Mouse (Mus musculus) ovary, postnatal 36 days (tissue): ENCODE measurements at regions not wholly inside any gene's neighbourhood (a gene's known extent, or its start where the extent isn't known, plus 50 kb on each side); places are given as distances from the start of the nearest gene placed in this dataset.
A peak's percentile ranks its signal among the peaks of the same experiment; 100 is the strongest.
"Not testable (repeated sequence)": the region's sequence is repeated elsewhere in the genome, so short reads cannot be mapped to it uniquely, and the experiment has no call there.

Source experiments
- DNase-seq: peaks from one replicate; pipeline ENCODE4 v3.0.0; 2022; ENCODE audit warnings: low spot score, mixed read lengths

DNA sequence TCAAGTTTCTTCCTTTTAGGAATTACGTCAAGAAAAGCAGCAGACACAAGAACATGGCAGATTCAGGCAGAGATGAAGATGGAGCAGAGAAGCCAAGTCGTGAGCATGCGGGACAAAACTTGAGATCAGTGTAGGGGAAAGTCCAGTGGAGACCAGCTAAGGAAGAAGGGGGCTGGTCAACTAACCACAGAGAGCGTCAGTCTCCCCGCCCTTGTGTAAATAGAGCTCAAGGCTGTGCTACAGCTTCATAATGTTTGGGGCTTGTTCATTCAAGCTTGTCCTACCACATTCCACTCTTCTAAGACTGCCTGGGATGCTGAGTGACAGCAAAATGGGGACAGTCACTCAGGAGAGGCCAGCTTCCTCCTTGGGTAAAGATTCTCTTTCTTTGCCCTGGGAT lies 274.1 kb upstream of the Jarid2 start:
- no peak for DNase-seq

DNA sequence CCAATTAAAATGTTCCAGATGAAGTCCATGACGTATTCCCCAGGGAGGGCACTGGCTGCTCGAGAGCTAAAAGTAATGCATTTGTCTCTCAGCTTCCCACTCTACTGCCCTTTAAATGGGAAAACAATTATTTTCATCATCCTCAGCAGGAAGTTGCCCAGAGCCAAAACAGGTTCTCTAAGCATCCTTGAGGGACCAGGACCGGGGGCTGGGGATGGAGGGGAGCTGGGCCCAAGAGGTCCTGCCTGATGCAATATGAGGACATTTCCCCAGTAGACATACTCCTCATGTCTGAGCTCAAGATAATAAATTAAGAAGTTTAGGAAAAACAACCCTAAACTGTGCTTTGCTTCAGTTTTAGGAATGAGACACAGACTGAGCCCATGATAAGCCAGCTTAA lies 270.5 kb upstream of the Jarid2 start:
- DNase-seq = no peak

DNA sequence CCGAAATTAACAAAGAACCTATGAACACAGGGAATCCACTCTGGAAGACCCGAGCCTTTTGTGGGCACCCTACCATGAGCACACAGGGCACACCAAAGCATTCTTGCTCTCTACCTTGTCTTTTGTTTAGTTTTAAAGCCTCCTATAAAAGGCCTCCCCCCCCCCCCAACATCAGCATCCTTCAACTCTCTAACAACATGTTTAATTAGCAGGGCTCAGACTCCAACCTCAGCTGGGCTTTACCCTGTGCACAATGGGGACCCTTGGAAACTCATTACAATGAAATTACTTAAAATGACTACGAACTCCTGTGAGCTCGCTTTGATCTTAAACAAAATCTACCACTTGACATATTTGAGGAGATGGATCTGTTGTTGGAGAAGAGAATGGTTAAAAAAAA lies 270.1 kb upstream of the Jarid2 start:
- no peak for DNase-seq

DNA sequence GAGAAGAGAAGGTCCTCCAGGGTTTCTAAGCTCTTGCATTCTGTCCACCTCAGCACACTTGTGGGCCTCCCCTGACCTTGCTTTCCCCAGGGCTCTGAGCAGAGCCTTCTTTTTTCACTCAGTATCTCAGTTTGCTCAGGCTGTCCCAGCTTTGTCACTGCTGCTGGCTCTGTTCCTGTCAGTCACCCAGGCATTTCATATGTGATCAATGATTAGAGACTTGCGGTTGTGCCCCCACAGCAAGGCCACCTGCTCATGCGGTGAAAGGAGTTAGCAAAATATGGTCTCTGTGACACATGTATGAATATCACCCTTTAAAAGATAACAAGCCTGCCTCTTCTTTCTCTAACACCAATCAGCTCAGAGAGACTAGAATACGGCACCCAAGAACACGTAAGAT lies 265.6 kb upstream of the Jarid2 start:
- no peak for DNase-seq

DNA sequence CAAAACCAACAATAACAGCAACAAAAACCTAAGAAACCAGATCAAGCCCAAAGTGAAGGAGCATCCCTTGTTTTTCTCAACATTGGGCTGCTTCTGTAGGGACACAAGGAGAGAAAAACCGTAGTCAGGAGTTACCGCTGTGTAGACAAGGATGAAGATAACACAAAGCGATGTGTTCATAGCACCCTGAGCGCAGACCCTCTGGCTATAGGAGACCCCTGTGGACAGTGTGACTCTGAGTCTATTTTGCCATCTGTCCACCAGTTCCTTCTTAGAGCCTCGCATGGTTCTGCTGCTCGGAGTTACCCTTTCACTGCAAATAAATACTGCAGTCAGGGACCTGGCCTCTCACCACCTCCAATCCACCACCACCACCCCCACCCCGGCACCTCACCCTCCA lies 263.7 kb upstream of the Jarid2 start:
- DNase-seq = no peak

DNA sequence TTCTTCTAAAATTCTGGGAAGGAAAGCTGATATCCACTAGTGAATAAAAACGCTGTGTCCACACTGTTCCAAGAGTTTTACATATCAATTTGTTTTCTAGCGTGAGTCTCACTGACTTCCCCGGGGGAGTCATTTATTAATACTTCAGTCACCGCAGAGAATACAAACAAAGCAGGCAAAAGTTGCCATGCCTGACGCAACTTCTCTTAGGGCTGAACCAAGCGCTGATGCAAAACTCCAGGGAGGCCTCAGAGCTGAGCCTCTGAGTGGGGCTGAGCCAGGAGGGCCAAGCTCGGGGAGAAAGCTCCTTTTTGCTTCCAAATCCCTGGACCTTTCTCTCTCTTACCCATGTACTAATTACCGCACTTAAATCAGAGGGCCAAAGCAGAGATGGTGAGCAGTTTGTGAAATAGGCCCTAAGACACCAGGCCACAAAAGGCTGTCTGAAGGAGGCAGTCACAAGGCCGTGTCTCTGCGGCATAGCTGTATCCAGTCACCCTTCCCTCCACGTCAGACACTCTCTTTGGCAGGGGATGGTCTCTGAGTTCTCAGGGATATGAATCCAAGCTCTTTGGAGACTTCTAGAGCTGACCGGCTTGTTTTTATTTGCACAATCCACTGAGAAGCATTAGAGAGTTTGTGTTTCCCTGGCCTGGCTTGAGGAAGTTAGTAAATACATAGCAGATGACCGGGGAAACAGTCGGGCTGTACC lies 260.2 kb upstream of the Jarid2 start:
- peak; percentile 15 for DNase-seq

DNA sequence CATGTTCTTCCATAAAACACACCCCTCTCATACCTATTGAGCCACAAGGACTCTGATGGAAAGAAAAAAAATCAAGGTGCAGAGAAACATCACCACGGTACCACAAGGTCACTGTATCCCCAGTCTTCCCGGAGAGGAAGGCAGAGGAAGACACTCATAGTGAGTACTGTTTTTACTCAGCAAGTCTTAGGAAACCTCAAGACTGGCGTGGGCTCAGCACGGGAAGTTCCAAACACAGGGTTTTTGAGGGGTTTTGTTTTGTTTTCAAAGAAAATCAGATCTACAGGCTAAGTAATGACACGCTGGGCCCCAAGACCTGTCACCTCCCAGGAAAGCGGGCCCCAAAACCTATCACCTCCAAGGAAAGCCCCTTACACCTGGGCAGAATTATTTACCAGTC lies 259.6 kb upstream of the Jarid2 start:
- no peak for DNase-seq

DNA sequence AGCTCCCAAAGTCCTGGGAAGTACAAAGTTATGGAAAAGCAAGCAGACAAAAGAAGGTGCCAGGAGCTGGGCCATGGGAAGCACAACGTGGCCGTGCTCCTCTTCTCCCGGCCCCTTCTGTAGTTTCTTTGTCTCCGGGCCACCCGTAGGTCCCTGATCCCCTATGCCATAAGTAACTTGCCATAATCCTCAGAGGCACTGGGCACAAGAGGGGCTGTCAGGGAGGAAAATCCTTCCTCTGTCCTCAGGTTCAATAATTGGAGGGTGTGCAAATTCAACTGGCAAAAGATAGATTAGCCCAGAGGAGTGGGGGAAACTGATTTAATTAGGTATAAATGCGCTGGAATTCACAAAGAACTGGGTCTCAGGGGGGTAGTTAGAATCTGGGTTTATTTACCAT lies 256.1 kb upstream of the Jarid2 start:
- no peak for DNase-seq

DNA sequence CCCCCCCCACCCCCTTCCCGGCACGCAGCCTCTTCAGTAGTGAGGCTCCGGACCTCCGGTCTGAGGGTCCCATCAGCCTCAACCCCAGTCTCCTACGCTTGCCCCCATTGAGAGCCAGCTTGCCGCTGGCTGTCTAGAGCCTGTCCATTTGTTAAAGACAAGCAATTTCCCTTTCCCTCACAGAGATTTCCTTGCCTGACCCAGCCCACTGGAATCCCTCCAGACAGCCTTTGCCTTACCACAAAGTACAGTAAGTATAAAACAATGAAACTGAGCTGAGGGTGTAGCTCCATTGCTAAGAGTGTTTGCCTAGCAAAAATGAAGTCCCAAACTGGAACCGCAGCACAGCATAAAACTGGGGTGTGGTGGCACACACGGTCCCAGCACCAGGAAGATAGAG lies 252.4 kb upstream of the Jarid2 start:
- DNase-seq = peak; percentile 23

DNA sequence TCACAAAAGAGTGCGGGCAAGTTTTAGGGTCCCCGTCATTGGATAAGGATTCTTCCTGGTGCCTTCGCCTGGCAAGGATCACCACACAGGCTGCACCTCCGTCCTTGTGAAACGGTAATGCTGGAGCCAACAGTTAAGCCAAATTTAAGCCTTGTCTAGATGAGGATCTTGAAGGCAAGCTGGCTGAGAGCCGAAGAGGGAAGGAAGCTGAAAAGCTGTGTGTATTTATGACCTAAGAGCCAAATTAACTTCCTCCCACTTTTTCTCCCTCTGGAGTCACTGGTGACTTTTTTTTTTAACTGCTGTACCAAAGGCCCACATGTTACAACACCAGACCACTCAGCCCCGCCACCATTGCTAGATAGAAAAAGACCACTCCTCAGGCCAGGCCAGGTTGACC lies 249.1 kb upstream of the Jarid2 start:
- DNase-seq = no peak

DNA sequence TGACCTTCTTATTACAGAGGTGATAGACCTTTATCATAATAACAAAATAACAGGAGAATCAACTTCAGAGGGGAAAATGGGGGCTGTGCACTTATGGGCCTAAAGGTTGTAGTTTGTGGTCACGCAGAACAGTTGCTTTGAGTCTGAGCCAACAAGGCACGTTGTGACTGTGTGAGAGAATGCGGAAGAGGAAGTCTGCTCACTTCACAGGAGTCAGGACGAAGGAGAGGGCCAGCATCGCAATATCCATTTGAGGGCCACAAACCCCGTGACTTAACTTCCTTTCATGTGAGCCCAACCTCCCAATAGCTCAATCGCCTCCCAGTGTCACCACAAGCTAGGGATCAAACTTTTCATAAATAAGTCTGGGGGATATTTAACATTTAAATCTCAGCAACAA lies 246.6 kb upstream of the Jarid2 start:
- DNase-seq = no peak

DNA sequence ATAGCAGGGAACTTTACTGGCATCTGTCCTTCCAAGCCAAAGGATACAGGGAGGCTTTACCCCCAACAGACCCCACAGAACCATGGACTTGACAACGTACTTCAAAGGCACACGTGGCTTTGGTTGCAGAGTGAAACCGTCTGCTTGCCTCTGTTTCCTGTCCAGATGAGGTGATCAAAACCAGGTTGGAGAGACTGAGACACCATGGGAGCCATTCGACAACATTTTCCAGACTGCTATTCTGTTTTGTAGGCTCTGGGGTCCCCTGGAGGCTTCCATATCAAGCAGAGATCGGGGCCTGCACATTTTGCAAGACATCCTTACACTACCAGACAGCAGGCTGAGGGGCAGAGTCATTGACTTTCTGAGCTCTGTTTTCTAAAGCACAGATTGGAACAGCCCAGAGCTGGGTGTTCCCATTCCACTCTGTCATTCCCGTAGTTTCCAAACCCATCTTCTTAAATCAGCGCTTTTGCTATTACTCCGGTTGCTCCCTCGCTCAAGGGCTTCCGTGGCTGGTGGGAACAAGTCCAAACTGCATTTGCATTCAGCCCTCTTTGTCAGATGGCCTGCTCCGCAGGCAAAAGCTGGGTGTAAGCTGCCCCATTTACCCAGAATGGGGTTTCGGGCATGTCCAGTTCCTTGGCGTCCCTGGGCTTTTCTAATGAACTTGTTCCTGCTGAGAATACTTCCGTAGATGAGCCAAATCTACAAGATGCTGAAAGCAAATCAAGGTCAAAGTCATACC lies 244.5 kb upstream of the Jarid2 start:
- DNase-seq = no peak

DNA sequence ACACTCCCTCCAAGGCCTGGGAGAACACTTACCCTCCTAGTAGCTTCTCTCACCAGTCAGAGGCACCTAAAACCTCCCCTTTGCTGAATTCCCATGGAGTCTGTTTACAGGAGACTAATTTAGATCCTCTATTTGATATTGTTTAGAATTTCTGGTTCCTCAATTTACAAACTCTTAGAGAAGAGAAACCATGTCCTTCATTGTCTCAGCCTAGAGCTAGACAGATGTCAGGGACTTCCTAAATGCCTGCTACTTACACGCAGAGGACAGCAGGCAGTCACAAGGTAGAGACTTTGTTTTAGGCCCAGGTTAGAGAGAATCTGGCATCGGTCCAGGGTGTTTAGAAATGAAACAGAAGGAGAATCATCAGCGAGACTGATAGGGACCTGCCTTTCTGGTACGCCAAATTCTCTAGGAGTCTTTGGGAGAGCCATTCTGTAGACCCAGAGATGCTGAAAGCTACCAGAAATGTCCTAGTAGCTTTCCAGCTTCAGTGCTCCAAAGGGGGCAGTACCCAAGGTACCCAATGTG lies 238.3 kb upstream of the Jarid2 start:
- no peak for DNase-seq

DNA sequence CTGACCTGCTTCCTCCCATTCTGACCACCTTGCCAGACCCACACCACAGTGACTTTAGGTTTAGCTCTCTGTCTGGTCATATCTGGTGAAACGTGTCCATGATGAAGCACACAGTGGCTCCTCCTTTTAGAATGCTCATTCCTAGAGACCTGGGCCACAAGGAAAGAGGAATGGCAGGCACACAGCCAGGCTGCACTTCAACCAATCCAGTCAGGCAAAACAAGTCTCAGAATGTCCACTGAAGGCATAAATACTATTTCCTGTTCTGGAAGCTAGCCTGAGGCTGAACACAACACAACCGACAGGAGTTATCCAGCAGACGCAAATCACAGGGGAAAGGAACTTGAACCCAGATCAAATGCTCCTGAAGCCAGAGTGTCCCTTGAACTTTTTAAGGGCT lies 235.4 kb upstream of the Jarid2 start:
- DNase-seq = no peak

DNA sequence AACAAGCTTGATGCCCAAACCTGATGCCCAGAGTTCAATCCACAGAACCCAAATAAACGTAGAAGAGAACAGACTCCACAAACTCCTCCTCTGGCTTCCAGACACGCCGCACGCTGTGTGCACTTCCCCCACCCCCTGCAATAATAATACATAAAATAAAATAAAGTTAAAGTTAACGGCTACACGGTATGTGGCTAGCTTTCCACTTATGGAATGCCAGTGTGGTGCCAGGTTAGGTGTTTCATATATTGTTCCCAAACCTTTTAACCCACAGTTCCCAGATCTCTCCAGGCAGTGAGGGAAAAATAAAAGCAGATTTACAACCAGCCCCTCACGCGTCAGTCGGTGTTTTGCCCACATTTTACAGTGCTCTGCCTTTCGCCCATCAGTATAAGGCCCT lies 233.8 kb upstream of the Jarid2 start:
- DNase-seq = no peak

DNA sequence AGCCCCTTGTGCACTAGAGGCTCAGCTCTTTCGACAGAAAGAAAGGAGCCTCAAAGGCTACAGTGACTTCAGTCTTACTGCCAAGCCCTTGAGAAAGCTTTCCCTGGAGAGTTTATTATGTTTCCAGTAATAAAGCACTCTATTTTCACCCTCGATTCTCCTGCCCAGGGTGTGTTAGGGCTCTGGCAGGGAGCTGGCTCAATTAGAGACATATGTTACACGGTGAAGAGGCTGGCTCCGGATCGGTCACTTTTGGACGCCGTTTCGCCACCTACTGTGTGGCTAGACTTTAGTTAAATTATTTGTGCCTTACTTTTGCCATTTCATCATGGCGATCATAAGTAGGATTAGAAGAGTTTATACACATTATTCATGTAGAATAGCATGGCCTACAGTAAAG lies 232.7 kb upstream of the Jarid2 start:
- DNase-seq = no peak

DNA sequence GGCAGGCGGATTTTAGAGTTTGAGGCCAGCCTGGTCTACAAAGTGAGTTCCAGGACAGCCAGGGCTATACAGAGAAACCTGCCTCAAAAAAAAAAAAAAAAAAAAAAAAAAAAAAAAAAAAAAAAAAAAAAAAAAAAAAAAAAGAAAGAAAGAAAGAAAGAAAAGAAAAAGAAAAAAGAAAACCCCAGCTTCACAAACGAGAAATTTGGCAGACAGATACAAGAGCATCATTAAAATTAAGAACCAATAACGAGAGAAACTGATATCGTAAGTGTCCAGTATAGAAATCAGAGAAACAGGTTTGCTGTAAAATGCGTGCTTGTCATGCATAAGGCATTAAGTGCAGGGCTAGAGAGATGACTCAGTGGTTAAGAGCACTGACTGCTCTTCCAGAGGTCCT lies 228.4 kb upstream of the Jarid2 start:
- DNase-seq = not testable (repeated sequence)

DNA sequence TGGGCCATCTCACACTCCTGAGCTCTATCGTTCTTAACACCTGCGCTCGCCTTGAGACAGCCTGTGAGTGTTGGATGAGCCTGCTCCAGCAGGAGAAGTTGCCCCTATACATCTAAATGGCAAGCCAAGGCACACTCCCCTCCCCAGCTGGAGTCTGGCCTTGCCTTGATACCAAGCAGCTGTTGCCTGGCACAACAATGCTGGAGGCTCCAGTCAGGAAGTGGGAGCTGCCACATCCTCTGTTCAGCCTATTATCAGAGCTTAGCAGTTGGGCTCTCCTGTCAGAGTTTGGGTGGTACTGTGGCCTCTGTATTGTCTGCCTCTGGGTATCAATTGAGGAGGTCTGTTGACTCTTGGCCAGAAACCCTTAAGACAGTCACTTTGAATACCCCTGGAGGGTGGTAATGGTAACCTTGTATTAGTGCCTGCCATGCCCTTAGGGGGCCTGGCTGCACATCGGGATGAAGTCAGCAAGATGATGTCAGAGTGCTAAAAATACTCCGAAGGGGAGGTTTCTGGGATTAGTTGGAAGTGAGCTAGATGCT lies 227.4 kb upstream of the Jarid2 start:
- no peak for DNase-seq

DNA sequence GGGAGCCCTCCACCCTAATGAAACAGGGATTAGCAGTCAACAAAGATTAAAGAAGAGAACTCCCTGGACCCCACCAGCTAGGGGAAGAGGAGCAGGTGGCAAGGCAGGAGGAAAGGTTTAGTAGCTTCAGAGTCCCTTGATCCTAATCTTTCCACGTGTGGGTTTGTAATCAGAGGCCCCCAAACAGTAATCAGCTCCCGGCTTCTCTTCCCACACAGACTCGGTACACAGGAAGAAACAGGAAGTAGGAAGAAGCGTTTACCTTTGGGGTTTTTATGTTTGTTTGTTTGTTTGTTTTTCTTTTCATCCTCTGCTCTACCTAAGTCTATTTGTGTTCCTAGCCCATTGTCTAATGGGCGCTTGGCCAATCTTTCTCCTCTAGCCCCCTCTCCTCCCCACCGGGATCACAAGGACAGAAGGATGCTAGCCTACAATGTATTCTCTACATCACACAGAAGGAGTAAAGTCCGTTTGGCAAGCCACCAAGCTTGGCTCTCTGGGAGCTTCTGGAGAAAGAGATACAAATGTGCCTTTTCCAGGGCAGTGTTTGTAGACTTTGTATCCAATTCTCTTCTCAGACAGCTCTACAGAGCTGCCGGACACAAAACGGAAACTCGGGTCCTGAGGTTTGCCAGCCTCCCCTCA lies 226.5 kb upstream of the Jarid2 start:
- no peak for DNase-seq

DNA sequence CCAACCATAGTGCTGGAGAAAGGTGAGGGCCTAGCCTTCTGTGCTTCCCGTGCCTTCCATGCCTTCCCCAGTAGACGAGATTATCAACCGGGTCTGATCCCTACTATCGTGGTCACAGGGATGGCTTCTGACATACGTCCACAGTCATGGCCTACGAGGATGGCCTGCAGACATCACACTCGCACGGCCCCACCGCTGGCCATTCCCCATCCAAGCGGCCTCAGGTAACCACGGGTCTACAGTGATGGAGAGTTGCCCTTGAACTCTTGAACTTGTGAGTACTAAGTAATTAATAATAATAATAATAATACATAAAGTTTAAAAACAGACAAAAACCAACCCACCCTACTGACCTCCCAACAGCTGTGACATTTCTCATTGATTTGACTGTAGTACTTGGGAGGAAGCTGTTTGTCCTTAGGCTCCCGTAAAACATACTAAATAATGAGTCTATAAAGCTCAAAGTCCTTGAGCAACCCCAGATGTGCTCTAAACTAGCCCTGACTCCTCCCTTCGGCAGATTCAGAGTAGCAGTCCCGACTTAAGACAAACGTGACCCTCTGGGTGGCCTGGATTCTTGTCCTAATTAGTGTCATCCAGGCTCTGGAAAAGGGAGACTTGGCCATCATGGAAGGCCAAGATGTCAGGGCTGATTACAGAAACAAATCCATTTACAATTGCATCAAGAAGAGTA lies 225.9 kb upstream of the Jarid2 start:
- no peak for DNase-seq

DNA sequence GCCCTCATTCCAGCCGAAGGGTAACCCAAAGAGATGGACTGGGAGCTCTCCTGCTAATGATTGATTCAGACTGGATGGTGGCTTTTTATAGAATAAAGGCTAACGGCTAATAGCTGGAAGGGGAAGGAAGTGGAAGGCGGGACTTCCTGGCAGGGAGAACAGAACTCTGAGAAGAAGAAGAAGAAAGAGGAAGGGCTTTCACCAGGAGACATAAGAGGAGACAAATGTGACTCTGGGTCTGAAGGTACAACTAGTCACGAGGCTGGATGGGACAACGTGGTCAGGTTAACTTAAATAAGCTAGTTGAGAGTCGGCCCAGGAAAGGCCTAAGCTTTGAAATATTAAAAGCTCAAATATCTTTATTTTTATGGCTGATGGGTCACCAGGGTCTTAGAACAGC lies 224.8 kb upstream of the Jarid2 start:
- no peak for DNase-seq

DNA sequence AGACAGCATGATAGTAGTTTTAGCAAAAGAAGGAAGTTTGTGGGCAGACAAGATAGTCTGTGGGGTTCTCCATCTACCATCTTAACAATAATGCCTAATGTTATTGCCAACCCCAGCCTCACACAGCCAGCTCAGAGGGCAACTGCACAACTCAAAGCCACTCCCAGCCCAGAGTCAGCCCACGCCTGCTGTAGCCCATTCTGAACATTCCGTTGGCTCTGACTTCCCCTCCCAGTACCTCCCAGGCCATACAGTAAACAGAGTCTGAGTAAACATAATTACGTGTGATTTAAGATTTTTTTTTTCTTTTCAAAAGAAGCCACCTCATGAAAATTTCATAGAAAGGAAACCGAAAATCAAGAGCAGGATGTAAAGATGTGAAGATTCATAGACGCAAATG lies 222.3 kb upstream of the Jarid2 start:
- DNase-seq = no peak
